Mouse (Mus musculus) ES-E14 (cell line): ENCODE results near the gene Znrf4. TPM values are rescaled to one million over a fixed set of nuclear protein-coding genes. Genes with fewer than 3 reads are reported as not detected.

Source experiments
- DNase-seq: peaks from one replicate; pipeline ENCODE4 v3.0.0-alpha.2; 2013; ENCODE audit warnings: low read depth, low spot score
- H3K27ac ChIP-seq: 2 replicates; pipeline ENCODE4 v1.5.1; 2012; ENCODE audit warnings: low read depth, mild to moderate bottlenecking, low read length, moderate library complexity, mixed read lengths; ENCODE audit not compliant: poor library complexity, insufficient read depth, severe bottlenecking
- H3K36me3 ChIP-seq: 2 replicates; pipeline ENCODE4 v1.6.1; 2012; ENCODE audit warnings: mild to moderate bottlenecking, low read length, moderate library complexity, mixed read lengths; ENCODE audit not compliant: control insufficient read depth, poor library complexity, insufficient read depth, severe bottlenecking
- H3K4me1 ChIP-seq, 2 experiments: fragments of 150-350 bp in 1 of 2; sonication (generic) in 1 of 2; 2 replicates each; pipeline ENCODE4 v1.6.1; 2012; ENCODE audit warnings: low read length in 2 of 2, mild to moderate bottlenecking in 1 of 2, mixed read lengths in 1 of 2; ENCODE audit not compliant: control insufficient read depth in 2 of 2, insufficient read depth in 2 of 2, poor library complexity in 1 of 2
- H3K4me3 ChIP-seq, 2 experiments: fragments of 150-350 bp in 1 of 2; sonication (generic) in 1 of 2; 2 replicates each; pipeline ENCODE4 v1.5.1; 2012; ENCODE audit warnings: low read length in 2 of 2, low read depth in 1 of 2, mild to moderate bottlenecking in 1 of 2, mixed read lengths in 1 of 2; ENCODE audit not compliant: insufficient read depth in 1 of 2, poor library complexity in 1 of 2, severe bottlenecking in 1 of 2
- H3K9ac ChIP-seq: 2 replicates; pipeline ENCODE4 v1.6.1; 2012; ENCODE audit warnings: low read depth, mild to moderate bottlenecking, low read length, mixed read lengths; ENCODE audit not compliant: poor library complexity, insufficient read depth, severe bottlenecking
- H3K9me3 ChIP-seq: fragments of 150-350 bp; sonication (generic); 2 replicates; pipeline ENCODE4 v1.6.1; 2012; ENCODE audit warnings: low read depth, mild to moderate bottlenecking, low read length; ENCODE audit not compliant: control insufficient read depth, insufficient read depth
- CHD2 ChIP-seq: IDR thresholded peaks from 2 replicates; pipeline ENCODE4 v1.6.1; 2014; ENCODE audit warnings: mild to moderate bottlenecking, low read depth, low read length, inconsistent platforms
- HCFC1 ChIP-seq: IDR thresholded peaks from 2 replicates; pipeline ENCODE4 v1.6.1; 2012; ENCODE audit warnings: low read length, inconsistent platforms, borderline replicate concordance; ENCODE audit not compliant: insufficient read depth
- MAFK ChIP-seq: IDR thresholded peaks from 2 replicates; pipeline ENCODE4 v1.6.1; 2014; ENCODE audit warnings: mild to moderate bottlenecking, low read depth, low read length, inconsistent platforms; ENCODE audit not compliant: insufficient read depth
- ZC3H11A ChIP-seq: IDR thresholded peaks from 2 replicates; pipeline ENCODE4 v1.6.1; 2012; ENCODE audit warnings: low read depth, mild to moderate bottlenecking, inconsistent platforms, low read length, borderline replicate concordance
- ZNF384 ChIP-seq: IDR thresholded peaks from 2 replicates; pipeline ENCODE4 v1.6.1; 2012; ENCODE audit warnings: low read depth, low read length, inconsistent platforms
- in situ Hi-C, 2 experiments: fragments of 600-800 bp; cut with MboI; formaldehyde crosslinking; loops; one replicate each; pipeline ENCODE4 v1.15.1; 2025; ENCODE audit warnings: low sequenced_read_pairs in 2 of 2, inconsistent platforms in 1 of 2; ENCODE audit not compliant: unreplicated experiment in 2 of 2
- total RNA-seq: library from RNA; depleted of rRNA; stranded (reverse); fragments of 300-350 nt; gene quantifications from 2 replicates; pipeline ENCODE4 v1.2.3, GENCODE M21; 2012; rRNA removed

The Znrf4 gene
- total RNA-seq, 1 experiment, result not detected

DNA sequence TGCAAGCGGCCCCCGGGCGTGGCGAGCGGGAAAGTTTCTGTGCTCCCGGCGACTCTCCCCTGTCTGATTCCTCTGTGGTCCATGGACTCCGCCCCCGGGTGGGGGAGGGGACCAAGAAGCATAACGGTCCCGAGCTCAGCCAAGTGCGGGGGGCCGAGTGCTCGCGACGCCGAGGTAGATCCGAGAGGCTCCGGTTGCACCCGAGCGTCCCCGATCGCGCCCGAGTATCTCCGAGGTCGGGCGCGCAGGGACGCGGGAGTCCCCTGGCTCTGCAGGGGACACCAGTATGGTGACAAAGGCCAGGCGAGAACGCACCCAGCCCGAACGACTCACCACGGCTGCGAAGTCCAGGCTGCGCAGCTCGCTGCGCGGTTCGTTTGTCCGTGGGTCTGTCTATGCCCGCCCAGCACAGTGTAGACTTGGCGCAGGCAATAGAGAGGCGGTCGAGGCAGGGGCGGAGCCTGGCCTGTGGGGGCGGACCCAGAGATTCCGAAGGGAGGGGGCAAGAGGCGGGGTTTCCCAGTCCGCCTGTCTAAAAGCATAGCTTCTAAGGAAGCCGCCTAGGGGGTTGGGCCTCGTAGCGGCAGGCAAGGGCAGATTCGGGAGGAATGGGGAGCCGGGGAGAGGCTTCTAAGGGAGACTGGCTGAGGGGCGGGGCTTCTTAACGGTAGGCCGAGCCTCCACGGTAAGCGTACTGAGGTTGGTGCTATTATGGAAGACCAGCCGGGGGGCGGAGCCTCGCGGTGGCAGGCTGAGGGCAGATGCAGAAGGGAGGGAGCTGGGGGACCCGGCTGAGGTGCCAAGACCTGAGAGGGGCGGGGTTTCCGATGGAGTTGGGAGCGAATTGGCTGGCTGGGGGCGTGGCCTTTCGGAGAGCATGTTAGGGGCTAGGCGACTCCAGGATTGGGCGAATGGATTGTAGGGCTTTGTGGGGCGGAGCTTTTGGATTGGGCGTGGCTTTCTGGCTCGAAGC is 50.2 kb downstream of the Znrf4 start:
- DNase-seq, result peak; percentile 100
- H3K9ac ChIP-seq, result peak overlapping the region; percentile 50
- H3K4me1 ChIP-seq, result peaks cover 3 to 10% of the 10 kb centered on the region in 2 experiments; a peak in 2 of 4 replicates
- no peaks in the 10 kb centered on the region for H3K9me3 ChIP-seq
- H3K27ac ChIP-seq, result no peak overlapping the region
- TF ChIP-seq HCFC1, result no peak
- no peak for TF ChIP-seq CHD2
- no peak for TF ChIP-seq ZC3H11A
- no peak for TF ChIP-seq ZNF384
- no peak for TF ChIP-seq MAFK
- H3K36me3 ChIP-seq, result peaks cover 1% of the 10 kb centered on the region; the same call in 1 of the 2 replicates
- in situ Hi-C loops, result no loop called here
- H3K4me3 ChIP-seq, result peak overlapping the region; percentile 67 to 92

Other genes starting within 250 kb of the Znrf4 start
- gene Ticam1, start 235.6 kb downstream of the Znrf4 start, total RNA-seq, result 2.4 and 2.8 TPM in 2 replicates
- gene Plin3, start 219.6 kb downstream of the Znrf4 start, total RNA-seq, result 40.5 and 53.9 TPM in 2 replicates
- gene Arrdc5, start 212.1 kb downstream of the Znrf4 start, total RNA-seq, result 0.21 TPM in 1 of 2 replicates, not detected in the other
- gene Uhrf1, start 209.1 kb downstream of the Znrf4 start, total RNA-seq, result 238 and 265 TPM in 2 replicates
- gene Kdm4b, start 186.4 kb downstream of the Znrf4 start, total RNA-seq, result 21.1 and 43.7 TPM in 2 replicates
- gene Ptprs, start 35.9 kb downstream of the Znrf4 start, total RNA-seq, result 128 and 197 TPM in 2 replicates
- gene Gm20219, start 42.0 kb upstream of the Znrf4 start, total RNA-seq, result 1.5 and 2.6 TPM in 2 replicates
- 113 and 172 TPM in 2 replicates for gene Safb2, start 72.2 kb upstream of the Znrf4 start, total RNA-seq
- 116 and 127 TPM in 2 replicates for gene Safb, start 72.4 kb upstream of the Znrf4 start, total RNA-seq
- gene 2410015M20Rik, start 97.3 kb upstream of the Znrf4 start, total RNA-seq, result 236 and 294 TPM in 2 replicates
- 3,972 and 4,168 TPM in 2 replicates for gene Rpl36, start 101.0 kb upstream of the Znrf4 start, total RNA-seq
- gene Lonp1, start 114.5 kb upstream of the Znrf4 start, total RNA-seq, result 169 and 222 TPM in 2 replicates
- gene Catsperd, start 115.7 kb upstream of the Znrf4 start, total RNA-seq, result 1.2 and 1.3 TPM in 2 replicates
- gene Ranbp3, start 160.9 kb upstream of the Znrf4 start, total RNA-seq, result 133 and 146 TPM in 2 replicates
- 484 and 561 TPM in 2 replicates for gene Ndufa11, start 205.3 kb upstream of the Znrf4 start, total RNA-seq
- 7.7 and 8.4 TPM in 2 replicates for gene Vmac, start 205.6 kb upstream of the Znrf4 start, total RNA-seq
- gene Nrtn, start 245.1 kb upstream of the Znrf4 start, total RNA-seq, result 8.4 and 17.7 TPM in 2 replicates